Mouse (Mus musculus) layer of hippocampus, adult 8-10 months (tissue): ENCODE results near the gene Timp1. TPM values are rescaled to one million over a fixed set of nuclear protein-coding genes. Genes with fewer than 3 reads are reported as not detected.

ENCODE experiments used
- DNase-seq, 2 experiments: peaks; one replicate each; pipeline ENCODE4 v3.0.0; 2022; ENCODE audit warnings: low spot score in 2 of 2
- microRNA-seq, 2 experiments: library from miRNA; unstranded; fragments of <30 nt; microRNA quantifications; one replicate each; pipeline ENCODE4 v1.2.0; 2022
- total RNA-seq, 4 experiments: library from RNA; stranded (reverse); gene quantifications; 2 replicates each; pipeline ENCODE4 v1.2.4; 2022

The Timp1 gene
- total RNA-seq, 4 experiments from 2014 or later = 0.55 to 3.2 (median 1.7) TPM; not detected in 1

DNA sequence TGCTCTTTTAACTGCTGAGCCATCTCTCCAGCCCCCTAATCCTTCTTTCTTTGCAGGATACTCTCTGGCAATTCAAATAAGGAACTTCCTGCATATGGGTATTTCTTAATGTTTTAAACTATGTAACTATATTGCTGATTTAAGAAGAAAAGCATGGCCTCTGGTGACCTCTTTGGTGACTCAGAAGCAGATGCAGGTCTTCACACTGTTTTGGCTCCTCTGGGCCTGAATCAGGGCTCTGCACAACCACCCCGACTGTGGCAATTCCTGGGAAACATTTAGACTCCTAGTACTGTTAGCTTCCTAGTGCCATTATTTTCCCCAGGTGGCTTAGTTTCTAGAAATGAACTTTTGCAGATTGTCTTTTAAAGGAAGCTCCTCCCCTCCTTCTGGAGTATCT lies 53.5 kb downstream of the Timp1 start:
- no peak for DNase-seq

Small RNAs within 50 kb of the gene (microRNA-seq; reads per million reads assigned to microRNA genes)
- gene Gm24824 (0 reads per million in 2 experiments), gene Mir5617 (5.4 to 9.3 reads per million in 2 experiments)

Other genes with a start within 250 kb of the Timp1 start
- 100 to 1,000 TPM; 362 to 415 (median 372) TPM for gene Uba1, start 211.8 kb upstream of the Timp1 start, total RNA-seq
- gene Cdk16, start 182.2 kb upstream of the Timp1 start, total RNA-seq = 100 to 1,000 TPM; 185 to 215 (median 189) TPM
- gene Usp11, start 166.3 kb upstream of the Timp1 start, total RNA-seq = 100 to 1,000 TPM; 111 to 139 (median 126) TPM
- 100 to 1,000 TPM; 188 to 200 (median 196) TPM for gene Araf, start 72.4 kb upstream of the Timp1 start, total RNA-seq
- gene Syn1, start 50.8 kb downstream of the Timp1 start, total RNA-seq = 100 to 1,000 TPM; 376 to 409 (median 395) TPM
- gene Cfp, start 61.4 kb downstream of the Timp1 start, total RNA-seq = 10 to 100 TPM; 12.9 to 22.7 (median 15.9) TPM
- 10 to 100 TPM; 55.2 to 76.3 (median 66.7) TPM for gene Elk1, start 80.4 kb downstream of the Timp1 start, total RNA-seq
- 10 to 100 TPM; 12.5 to 16.5 (median 13.1) TPM for gene Uxt, start 91.9 kb downstream of the Timp1 start, total RNA-seq
- 10 to 100 TPM in 3 of 4 experiments, 1 to 10 TPM in 1; 9.9 to 13.9 (median 12.3) TPM for gene Zfp182, start 192.2 kb downstream of the Timp1 start, total RNA-seq
- not detected for gene Spaca5, start 198.2 kb downstream of the Timp1 start, total RNA-seq
- 1 to 10 TPM; 2.2 to 3.9 (median 3.0) TPM for gene Zfp300, start 219.4 kb downstream of the Timp1 start, total RNA-seq
- gene Ssxa1, start 245.7 kb downstream of the Timp1 start, total RNA-seq = not detected